Mouse (Mus musculus) left cerebral cortex, postnatal 36 days (tissue): ENCODE measurements around the gene Mthfd2l. TPM values are rescaled to one million over a fixed set of nuclear protein-coding genes. Genes with fewer than 3 reads are reported as not detected.
A peak's percentile ranks its signal among the peaks of the same experiment; 100 is the strongest.

Experiments
- DNase-seq, 2 experiments: peaks; one replicate each; pipeline ENCODE4 v3.0.0; 2021 to 2022; ENCODE audit warnings: low spot score in 2 of 2, mixed read lengths in 1 of 2
- intact Hi-C: fragments of 180-260 bp; cut with DNase I; formaldehyde crosslinking; loops from one replicate; pipeline ENCODE4 v1.15.1; 2025
- total RNA-seq, 2 experiments: library from RNA; stranded (reverse); gene quantifications; 2 replicates each; pipeline ENCODE4 v1.2.3; 2021

Gene Mthfd2l
- total RNA-seq = 10 to 100 TPM; 17.0 to 17.8 TPM

GRCm38 (mm10) chr5:90930971-90931851 is at the start of gene Mthfd2l:
Gene Mthfd2l, plus strand, starts transcription at chr5:90931117.
- intact Hi-C loops = no loop called here
- DNase-seq = peak; percentile 74 to 79

- intact Hi-C loops = no loop called here
- DNase-seq = no peak
Measured at GRCm38 (mm10) chr5:90881682-90882081, 49.2 kb upstream of the Mthfd2l start.

- intact Hi-C loops = no loop called here
- DNase-seq = no peak
Measured at GRCm38 (mm10) chr5:90882146-90882545, 48.8 kb upstream of the Mthfd2l start.

- DNase-seq = no peak
- intact Hi-C loops = no loop called here
Measured at GRCm38 (mm10) chr5:90884628-90885242, 46.2 kb upstream of the Mthfd2l start.

GRCm38 (mm10) chr5:90888661-90889060 is 42.3 kb upstream of the Mthfd2l start:
- DNase-seq = no peak
- intact Hi-C loops = no loop called here

- DNase-seq = no peak
- intact Hi-C loops = no loop called here
Measured at GRCm38 (mm10) chr5:90890519-90891463, 40.1 kb upstream of the Mthfd2l start, which contains the start of gene Cxcl1. Gene Cxcl1, plus strand, starts transcription at chr5:90891241.

GRCm38 (mm10) chr5:90891464-90891813 is 39.5 kb upstream of the Mthfd2l start:
- DNase-seq = no peak
- intact Hi-C loops = no loop called here

- no peak for DNase-seq
- intact Hi-C loops = no loop called here
Measured at GRCm38 (mm10) chr5:90894231-90894630, 36.7 kb upstream of the Mthfd2l start.

- intact Hi-C loops = no loop called here
Measured at GRCm38 (mm10) chr5:90897429-90897828, 33.5 kb upstream of the Mthfd2l start.

GRCm38 (mm10) chr5:90899308-90899707 is 31.6 kb upstream of the Mthfd2l start:
- no peak for DNase-seq
- intact Hi-C loops = no loop called here

More at GRCm38 (mm10) chr5:90897429-90897828, 33.5 kb upstream of the Mthfd2l start:
- DNase-seq = no peak

- DNase-seq = no peak
- intact Hi-C loops = no loop called here
Measured at GRCm38 (mm10) chr5:90900147-90900546, 30.8 kb upstream of the Mthfd2l start.

GRCm38 (mm10) chr5:90900688-90901087 is 30.2 kb upstream of the Mthfd2l start:
- no peak for DNase-seq
- intact Hi-C loops = no loop called here

- intact Hi-C loops = no loop called here
- no peak for DNase-seq
Measured at GRCm38 (mm10) chr5:90902380-90903260, 28.3 kb upstream of the Mthfd2l start.

- DNase-seq = no peak
- intact Hi-C loops = no loop called here
Measured at GRCm38 (mm10) chr5:90903339-90904020, 27.4 kb upstream of the Mthfd2l start, which contains the start of gene Cxcl2. Gene Cxcl2, plus strand, starts transcription at chr5:90903871.

GRCm38 (mm10) chr5:90908983-90909382 is 21.9 kb upstream of the Mthfd2l start:
- intact Hi-C loops = loop anchor here (2.0 kb wide), 1 partner anchor 248 kb away; no protein-coding TSS in a partner anchor
- DNase-seq = peak; percentile 28 to 60

- intact Hi-C loops = no loop called here
- no peak for DNase-seq
Measured at GRCm38 (mm10) chr5:90919495-90919894, 11.4 kb upstream of the Mthfd2l start.

- intact Hi-C loops = no loop called here
- no peak for DNase-seq
Measured at GRCm38 (mm10) chr5:90922958-90923357, 8.0 kb upstream of the Mthfd2l start.

GRCm38 (mm10) chr5:90930546-90930945 is 371 bp upstream of the Mthfd2l start:
- no peak for DNase-seq
- intact Hi-C loops = no loop called here
